ENCODE assay signal across 20 mouse cellular contexts in genomic region chr10:97064546-97064945, GRCm38 (mm10).
A peak's percentile ranks its signal among the peaks of the same experiment; 100 is the strongest.
DNase-seq lines count a peak whose midpoint lies in the region; ATAC-seq lines count a peak whose summit lies in the region.
"Had no signal": no experiment of that assay in that cellular context is flagged by ENCODE, and none has a peak within 500 bp of the region (broad histone marks: within the 10 kb centered on the region; RNA-seq: fewer than 3 reads in every experiment).

No protein-coding gene starts in this region.

- no peaks in the 10 kb centered on the region for H3K27me3 ChIP-seq in forebrain, embryonic 12.5 days
- H3K27me3 ChIP-seq: CH12.LX; embryonic facial prominence, embryonic 12.5 days; Patski had no signal

- peak; percentile 75 for ATAC-seq in cerebellum, adult (ENCODE audit: insufficient number of reproducible peaks, low FRiP score, low TSS enrichment)
- no peak for ATAC-seq in forebrain, embryonic 12.5 days (ENCODE audit: low FRiP score)
- ATAC-seq: activated CD4-positive, CD25-positive, alpha-beta regulatory T cell, adult 4 months; CD4-positive, CD25-positive, alpha-beta regulatory T cell, adult 4 months; forebrain, embryonic 14.5 days; forebrain, embryonic 16.5 days; Patski had no signal

- no peak for DNase-seq in cerebellum, postnatal 4 days (ENCODE audit: low spot score in 2 of 2)
- DNase-seq in cerebellum, adult 11-12 months = peak; percentile 77
- no peak for DNase-seq in cerebellum, adult 8-10 months
- peak; percentile 82 for DNase-seq in cerebellum, adult 9-10 months
- no peak for DNase-seq in thymus, postnatal 36 days
- DNase-seq: adrenal gland, adult 8-10 months; adrenal gland, postnatal 14 days; adrenal gland, postnatal 36 days; B cell, adult 2 months had no signal

- no peak overlapping the region for H3K27ac ChIP-seq in forebrain, embryonic 12.5 days
- H3K27ac ChIP-seq: embryonic facial prominence, embryonic 10.5 days; embryonic facial prominence, embryonic 12.5 days had no signal

- no peak overlapping the region for H3K9ac ChIP-seq in forebrain, embryonic 12.5 days
- H3K9ac ChIP-seq: embryonic facial prominence, embryonic 12.5 days had no signal

- H3K36me3 ChIP-seq in forebrain, embryonic 12.5 days (replicated peaks) = no peaks in the 10 kb centered on the region
- H3K36me3 ChIP-seq: embryonic facial prominence, embryonic 10.5 days; embryonic facial prominence, embryonic 12.5 days; G1E had no signal

- H3K9me3 ChIP-seq in forebrain, embryonic 12.5 days = no peaks in the 10 kb centered on the region
- H3K9me3 ChIP-seq: embryonic facial prominence, embryonic 10.5 days; embryonic facial prominence, embryonic 12.5 days had no signal

- H3K4me1 ChIP-seq in forebrain, embryonic 12.5 days = no peaks in the 10 kb centered on the region
- H3K4me1 ChIP-seq: embryonic facial prominence, embryonic 10.5 days; embryonic facial prominence, embryonic 12.5 days had no signal

- no peak overlapping the region for H3K4me2 ChIP-seq in forebrain, embryonic 12.5 days
- H3K4me2 ChIP-seq: embryonic facial prominence, embryonic 12.5 days had no signal

- H3K4me3 ChIP-seq in forebrain, embryonic 12.5 days (replicated peaks) = no peak overlapping the region
- H3K4me3 ChIP-seq: embryonic facial prominence, embryonic 10.5 days; embryonic facial prominence, embryonic 12.5 days had no signal

Comparison
In these comparisons a context has a peak if more than half of its experiments do, and no peak if none do; other contexts are left out.
1. DNase-seq: peak in cerebellum, adult 11-12 months (single experiment) and cerebellum, adult 9-10 months (single experiment); none in cerebellum, postnatal 4 days (0 of 2), cerebellum, adult 8-10 months (single experiment) and thymus, postnatal 36 days (0 of 2).